Mouse (Mus musculus) kidney, embryonic 14.5 days (tissue): Measurements from ENCODE around the gene Tbcel. TPM values are rescaled to one million over a fixed set of nuclear protein-coding genes. Genes with fewer than 3 reads are reported as not detected.

Source experiments
- ATAC-seq: fragments of 200-750 bp; cut with Nextera tagmentation; 2 replicates; pipeline ENCODE4 v1.8.0; 2017; ENCODE audit warnings: moderate number of reproducible peaks, mild to moderate bottlenecking, moderate TSS enrichment, moderate library complexity; ENCODE audit not compliant: low FRiP score, low TSS enrichment
- H3K27ac ChIP-seq: fragments of 300-500 bp; sonication (generic); 2 replicates; pipeline ENCODE4 v1.5.1; 2014; ENCODE audit warnings: low read depth, mild to moderate bottlenecking, low read length, moderate library complexity, mixed read lengths
- H3K27me3 ChIP-seq: fragments of 300-500 bp; sonication (generic); 2 replicates; pipeline ENCODE4 v1.6.1; 2014; ENCODE audit warnings: mild to moderate bottlenecking, low read length; ENCODE audit not compliant: control insufficient read depth, insufficient read depth
- H3K36me3 ChIP-seq: fragments of 300-500 bp; sonication (generic); 2 replicates; pipeline ENCODE4 v1.6.1; 2014; ENCODE audit warnings: low read length, mixed read lengths; ENCODE audit not compliant: control insufficient read depth, insufficient read depth
- H3K4me1 ChIP-seq: fragments of 300-500 bp; sonication (generic); 2 replicates; pipeline ENCODE4 v1.6.1; 2014; ENCODE audit warnings: low read length, mixed read lengths; ENCODE audit not compliant: control insufficient read depth, insufficient read depth
- H3K4me2 ChIP-seq: fragments of 300-500 bp; sonication (generic); replicated peaks from 2 replicates; pipeline ENCODE4 v1.6.1; 2014; ENCODE audit warnings: low read depth, mild to moderate bottlenecking, low read length
- H3K4me3 ChIP-seq: fragments of 300-500 bp; sonication (generic); 2 replicates; pipeline ENCODE4 v1.5.1; 2014; ENCODE audit warnings: mild to moderate bottlenecking, low read length
- H3K9ac ChIP-seq: fragments of 300-500 bp; sonication (generic); 2 replicates; pipeline ENCODE4 v1.6.1; 2014; ENCODE audit warnings: low read depth, mild to moderate bottlenecking, low read length, moderate library complexity
- H3K9me3 ChIP-seq: fragments of 300-500 bp; sonication (generic); 2 replicates; pipeline ENCODE4 v1.6.1; 2016; ENCODE audit warnings: low read length; ENCODE audit not compliant: control insufficient read depth
- WGBS: fragments of 180-500 bp; shearing (Covaris S2); extraction: QIAGEN DNeasy Blood & Tissue Kit; methylation state at CpG from one replicate; pipeline ENCODE4 v1.1.7; 2014; 5-methylcytosine and 5-hydroxymethylcytosine counted together
- microRNA-seq: library from miRNA; unstranded; fragments of <30 nt; microRNA quantifications from one replicate; pipeline ENCODE4, GENCODE M21; 2016
- polyA plus RNA-seq: library from polyadenylated mRNA; unstranded; fragments of >200 nt; fragmentation: Nextera tagmentation; extraction: Ambion mirVana; gene quantifications from 2 replicates; pipeline ENCODE4 v1.2.1, GENCODE M21; 2014

The Tbcel gene
- polyA plus RNA-seq, 1 experiment from 2014 or later: 6.6 TPM

- Histone ChIP-seq H3K4me3 (no peak overlapping the region), H3K4me1 (no peaks in the 10 kb centered on the region), H3K27ac (no peak overlapping the region), H3K4me2 (no peak overlapping the region), H3K9ac (no peak overlapping the region), H3K9me3 (no peaks in the 10 kb centered on the region), H3K27me3 (no peaks in the 10 kb centered on the region), H3K36me3 (no peaks in the 10 kb centered on the region)
- 95% methylated on average over 15 of the region's 15 CpGs for WGBS
- no peak for ATAC-seq
Measured at GRCm38 (mm10) chr9:42377656-42378055, 130.0 kb downstream of the Tbcel start.

DNA sequence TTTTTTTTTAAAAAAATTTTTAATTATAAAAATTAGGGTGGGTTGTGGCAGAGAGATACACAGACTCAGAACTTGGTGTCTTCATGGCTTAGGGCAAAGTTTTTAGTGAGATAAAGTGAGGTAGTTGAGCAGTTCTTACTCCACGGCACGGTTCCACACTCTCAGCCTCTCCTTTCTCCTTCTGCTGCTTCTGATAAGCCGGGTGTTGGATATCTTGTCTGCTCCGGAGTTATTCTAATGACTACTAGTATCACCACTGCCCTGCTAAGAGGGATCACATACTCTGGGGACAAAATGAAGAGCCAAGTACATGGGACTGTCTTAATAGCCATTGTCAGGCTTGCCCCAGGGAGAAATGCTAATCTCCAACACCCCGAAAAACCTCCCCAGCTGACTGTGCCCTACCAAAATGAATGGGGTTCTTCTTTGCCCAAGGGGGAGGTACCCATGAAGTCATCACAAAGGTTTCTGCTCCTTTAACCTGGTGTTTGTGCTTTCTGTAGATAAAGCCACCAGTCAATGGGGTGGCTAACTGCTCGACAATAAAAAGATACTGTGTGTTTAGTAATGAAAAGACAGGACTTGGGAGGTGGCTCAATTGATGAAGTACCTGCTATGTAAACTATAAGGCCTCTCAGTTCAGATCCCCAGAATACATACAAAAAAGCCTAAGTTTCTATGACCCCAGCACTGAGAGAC is 135.8 kb downstream of the Tbcel start:
- Histone ChIP-seq H3K27me3 (no peaks in the 10 kb centered on the region), H3K4me1 (no peaks in the 10 kb centered on the region), H3K4me3 (no peak overlapping the region), H3K9me3 (no peaks in the 10 kb centered on the region), H3K4me2 (no peak overlapping the region), H3K36me3 (no peaks in the 10 kb centered on the region), H3K9ac (no peak overlapping the region), H3K27ac (no peak overlapping the region)
- ATAC-seq: no peak
- 86% methylated on average over 6 of the region's 6 CpGs for WGBS

Small RNA genes lying within 50 kb of the gene (microRNA-seq; reads per million reads assigned to microRNA genes)
- not detected for gene Gm44311

Other genes starting within 250 kb of the Tbcel start
- 30.0 and 45.7 TPM in 2 replicates for gene Sc5d, start 243.6 kb downstream of the Tbcel start, polyA plus RNA-seq
- gene Tecta, start 107.9 kb downstream of the Tbcel start, polyA plus RNA-seq: 0.24 and 0.43 TPM in 2 replicates